Mouse (Mus musculus): ENCODE measurements at regions not wholly inside any gene's neighbourhood (a gene's known extent, or its start where the extent isn't known, plus 50 kb on each side); places are given as distances from the start of the nearest gene placed in this dataset.

DNA sequence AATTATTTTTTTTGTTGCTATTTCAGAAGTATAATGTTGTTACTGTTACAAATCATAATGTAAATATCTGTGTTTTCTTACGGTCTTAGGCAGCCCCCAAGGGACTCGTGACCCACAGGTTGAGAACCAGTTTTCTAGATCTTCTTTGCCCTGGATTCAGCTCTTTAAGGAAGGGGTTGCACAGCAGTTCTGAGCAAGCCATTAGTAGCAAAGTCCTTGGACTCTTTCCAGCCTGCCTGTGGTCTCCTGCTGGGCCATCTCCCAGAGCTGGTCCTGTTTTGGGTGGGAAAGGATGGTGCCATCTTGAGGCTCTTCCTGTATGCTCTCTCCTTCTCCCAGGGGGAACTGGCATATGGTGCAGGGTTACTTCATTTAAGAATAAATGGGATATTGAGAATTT lies 380.9 kb upstream of the Slc30a5 start:
- H3K4me1 ChIP-seq (ENCODE audit: control insufficient read depth, insufficient read depth, low read length) = no peaks in the 10 kb centered on the region
- H3K36me3 ChIP-seq (ENCODE audit: control insufficient read depth, insufficient read depth, low read length, poor library complexity, severe bottlenecking) = no peaks in the 10 kb centered on the region
- H3K4me3 ChIP-seq (ENCODE audit: low read depth, low read length) = no peak overlapping the region
- no peaks in the 10 kb centered on the region for H3K27me3 ChIP-seq (ENCODE audit: control insufficient read depth, insufficient read depth, low read length, poor library complexity, severe bottlenecking)
- H3K27ac ChIP-seq (ENCODE audit: insufficient read depth, low read length) = no peak overlapping the region
- H3K9me3 ChIP-seq (replicated peaks; ENCODE audit: control insufficient read depth, insufficient read depth, low read length, poor library complexity, severe bottlenecking) = no peaks in the 10 kb centered on the region
- no peak overlapping the region for H3K9ac ChIP-seq (ENCODE audit: low read depth, poor library complexity, severe bottlenecking)
- TF ChIP-seq CTCF (IDR thresholded peaks at IDR 0.05; ENCODE audit: low read depth, low read length) (no peak), EP300 (IDR thresholded peaks at IDR 0.05; ENCODE audit: insufficient read depth, low read depth, low read length) (no peak), POLR2A (IDR thresholded peaks at IDR 0.05; ENCODE audit: insufficient read depth, low read length) (no peak)

DNA sequence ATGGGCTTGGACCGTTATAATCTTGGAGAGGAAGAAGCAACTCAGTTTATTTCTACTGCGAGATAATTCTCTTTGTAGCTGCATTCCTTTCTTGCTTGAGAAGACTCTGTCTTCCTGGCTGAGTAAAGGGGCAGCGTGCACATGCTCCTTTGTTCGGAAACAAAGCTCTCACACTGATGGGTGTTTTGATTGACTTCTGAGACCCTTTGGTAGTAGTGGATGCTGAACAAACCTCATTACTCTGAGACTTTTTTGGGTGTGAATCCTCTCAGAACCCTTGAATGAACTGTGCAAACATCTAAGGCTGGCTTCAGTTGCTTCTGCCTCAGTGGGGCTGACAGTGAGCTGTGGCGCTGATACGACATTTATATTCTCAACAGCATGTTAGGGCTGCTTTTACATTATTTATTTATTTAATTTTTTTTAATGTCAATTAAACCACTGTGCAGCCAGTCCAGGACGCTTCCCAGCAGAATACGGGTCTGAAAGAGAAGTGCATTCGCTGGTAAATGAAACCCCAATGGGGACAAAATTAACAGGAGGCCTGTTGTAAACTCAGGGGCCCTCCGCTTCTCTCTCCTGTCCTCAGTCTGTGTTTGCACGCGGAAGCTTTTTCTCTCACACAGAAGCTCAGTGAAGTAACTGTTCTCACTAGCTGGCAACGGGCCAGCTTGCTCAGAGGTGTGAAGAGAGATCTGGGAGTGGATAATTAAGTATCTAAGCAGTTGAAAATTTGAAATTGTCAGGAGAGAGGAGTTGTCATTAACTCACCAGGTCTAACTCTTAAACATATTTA lies 380.1 kb upstream of the Slc30a5 start:
- Histone ChIP-seq H3K27me3 (ENCODE audit: control insufficient read depth, insufficient read depth, low read length, poor library complexity, severe bottlenecking) (no peaks in the 10 kb centered on the region), H3K4me3 (ENCODE audit: low read depth, low read length) (no peak overlapping the region), H3K27ac (ENCODE audit: insufficient read depth, low read length) (no peak overlapping the region), H3K4me1 (ENCODE audit: control insufficient read depth, insufficient read depth, low read length) (no peaks in the 10 kb centered on the region), H3K9ac (ENCODE audit: low read depth, poor library complexity, severe bottlenecking) (no peak overlapping the region), H3K9me3 (replicated peaks; ENCODE audit: control insufficient read depth, insufficient read depth, low read length, poor library complexity, severe bottlenecking) (no peaks in the 10 kb centered on the region), H3K36me3 (ENCODE audit: control insufficient read depth, insufficient read depth, low read length, poor library complexity, severe bottlenecking) (no peaks in the 10 kb centered on the region)
- TF ChIP-seq CTCF (IDR thresholded peaks at IDR 0.05; ENCODE audit: low read depth, low read length) (no peak), EP300 (IDR thresholded peaks at IDR 0.05; ENCODE audit: insufficient read depth, low read depth, low read length) (no peak), POLR2A (IDR thresholded peaks at IDR 0.05; ENCODE audit: insufficient read depth, low read length) (no peak)

DNA sequence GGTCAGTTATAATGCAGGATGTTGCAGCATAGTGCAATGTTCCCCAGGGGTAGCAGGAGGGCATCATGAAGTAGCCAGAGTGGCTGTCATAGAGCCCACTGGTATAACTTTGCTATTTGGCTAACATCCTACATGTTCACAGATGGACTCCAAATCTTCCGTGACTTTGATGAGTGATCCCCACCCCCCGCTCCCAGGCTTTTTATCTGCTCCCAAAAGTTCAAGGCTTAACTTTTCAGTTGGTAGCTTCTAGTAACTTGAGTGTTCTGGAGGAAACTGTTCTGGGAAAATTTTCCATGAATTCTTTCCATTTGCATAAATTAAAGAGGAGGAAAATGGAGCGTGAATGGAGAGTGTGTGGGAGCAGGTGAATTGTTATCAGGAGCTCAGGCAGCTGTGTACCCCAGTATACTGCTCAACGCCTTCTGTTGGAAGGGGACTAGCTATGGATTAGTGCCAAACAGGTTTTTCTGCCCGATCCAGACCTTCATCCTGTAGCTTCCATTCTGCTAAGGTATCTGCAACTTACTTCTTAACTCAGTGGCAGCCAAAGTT lies 379.2 kb upstream of the Slc30a5 start:
- no peak overlapping the region for H3K27ac ChIP-seq (ENCODE audit: insufficient read depth, low read length)
- H3K36me3 ChIP-seq (ENCODE audit: control insufficient read depth, insufficient read depth, low read length, poor library complexity, severe bottlenecking) = no peaks in the 10 kb centered on the region
- H3K27me3 ChIP-seq (ENCODE audit: control insufficient read depth, insufficient read depth, low read length, poor library complexity, severe bottlenecking) = no peaks in the 10 kb centered on the region
- no peak overlapping the region for H3K9ac ChIP-seq (ENCODE audit: low read depth, poor library complexity, severe bottlenecking)
- no peaks in the 10 kb centered on the region for H3K9me3 ChIP-seq (replicated peaks; ENCODE audit: control insufficient read depth, insufficient read depth, low read length, poor library complexity, severe bottlenecking)
- H3K4me1 ChIP-seq (ENCODE audit: control insufficient read depth, insufficient read depth, low read length) = no peaks in the 10 kb centered on the region
- no peak for TF ChIP-seq EP300 (IDR thresholded peaks at IDR 0.05; ENCODE audit: insufficient read depth, low read depth, low read length)
- no peak for TF ChIP-seq POLR2A (IDR thresholded peaks at IDR 0.05; ENCODE audit: insufficient read depth, low read length)
- no peak for TF ChIP-seq CTCF (IDR thresholded peaks at IDR 0.05; ENCODE audit: low read depth, low read length)
- no peak overlapping the region for H3K4me3 ChIP-seq (ENCODE audit: low read depth, low read length)

DNA sequence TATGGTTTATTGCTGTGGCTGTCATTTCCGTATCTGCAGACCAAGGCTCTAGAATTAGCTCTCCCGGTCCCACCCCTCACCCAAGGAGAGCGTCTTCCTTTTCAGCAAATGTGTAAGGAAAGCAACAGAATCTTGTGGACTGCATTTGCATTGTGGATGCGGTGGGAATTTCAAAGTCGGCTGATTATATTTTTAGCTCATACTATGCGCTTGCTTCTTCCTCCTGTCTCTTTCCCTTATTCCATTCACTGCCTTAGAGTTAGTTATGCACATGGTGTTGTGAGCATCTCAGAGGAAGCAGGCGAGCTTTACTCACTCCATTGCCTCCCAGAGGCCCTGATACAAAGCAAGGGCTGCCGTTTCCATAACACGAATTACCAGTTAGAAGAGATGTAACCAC lies 375.6 kb upstream of the Slc30a5 start:
- TF ChIP-seq EP300 (IDR thresholded peaks at IDR 0.05; ENCODE audit: insufficient read depth, low read depth, low read length) = no peak
- TF ChIP-seq CTCF (IDR thresholded peaks at IDR 0.05; ENCODE audit: low read depth, low read length) = no peak
- no peak for TF ChIP-seq POLR2A (IDR thresholded peaks at IDR 0.05; ENCODE audit: insufficient read depth, low read length)

DNA sequence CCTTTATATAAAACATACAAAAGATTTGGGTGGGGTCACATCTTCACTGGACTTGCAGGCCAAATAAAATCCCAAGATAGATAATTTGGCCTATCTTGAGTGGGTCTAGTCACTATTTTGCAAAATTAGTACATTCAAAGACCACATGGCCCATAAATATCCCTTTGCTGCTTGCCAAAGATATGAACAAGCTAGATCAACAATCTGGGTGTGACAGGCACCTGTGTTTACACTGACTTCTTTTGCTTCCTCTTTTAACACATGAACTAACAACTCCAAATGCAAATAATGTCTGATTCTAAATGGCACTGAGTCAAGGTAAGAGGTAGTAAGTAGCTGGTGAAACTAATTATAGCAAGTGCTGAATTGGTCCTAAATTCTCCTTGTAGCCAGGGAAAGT lies 370.2 kb upstream of the Slc30a5 start:
- H3K9ac ChIP-seq (ENCODE audit: low read depth, poor library complexity, severe bottlenecking) = no peak overlapping the region

More for the DNA sequence above, 375.6 kb upstream of the Slc30a5 start:
- Histone ChIP-seq H3K4me1 (ENCODE audit: control insufficient read depth, insufficient read depth, low read length) (no peaks in the 10 kb centered on the region), H3K27ac (ENCODE audit: insufficient read depth, low read length) (no peak overlapping the region), H3K4me3 (ENCODE audit: low read depth, low read length) (no peak overlapping the region), H3K27me3 (ENCODE audit: control insufficient read depth, insufficient read depth, low read length, poor library complexity, severe bottlenecking) (no peaks in the 10 kb centered on the region), H3K9ac (ENCODE audit: low read depth, poor library complexity, severe bottlenecking) (no peak overlapping the region), H3K36me3 (ENCODE audit: control insufficient read depth, insufficient read depth, low read length, poor library complexity, severe bottlenecking) (no peaks in the 10 kb centered on the region), H3K9me3 (replicated peaks; ENCODE audit: control insufficient read depth, insufficient read depth, low read length, poor library complexity, severe bottlenecking) (no peaks in the 10 kb centered on the region)

More for the DNA sequence above, 370.2 kb upstream of the Slc30a5 start:
- H3K36me3 ChIP-seq (ENCODE audit: control insufficient read depth, insufficient read depth, low read length, poor library complexity, severe bottlenecking) = no peaks in the 10 kb centered on the region
- no peak for TF ChIP-seq CTCF (IDR thresholded peaks at IDR 0.05; ENCODE audit: low read depth, low read length)
- TF ChIP-seq EP300 (IDR thresholded peaks at IDR 0.05; ENCODE audit: insufficient read depth, low read depth, low read length) = no peak
- no peaks in the 10 kb centered on the region for H3K27me3 ChIP-seq (ENCODE audit: control insufficient read depth, insufficient read depth, low read length, poor library complexity, severe bottlenecking)
- H3K4me3 ChIP-seq (ENCODE audit: low read depth, low read length) = no peak overlapping the region
- H3K4me1 ChIP-seq (ENCODE audit: control insufficient read depth, insufficient read depth, low read length) = no peaks in the 10 kb centered on the region
- no peak overlapping the region for H3K27ac ChIP-seq (ENCODE audit: insufficient read depth, low read length)
- 0 out of 2 replicates have a peak, but pooled peaks cover 4% of the 10 kb centered on the region for H3K9me3 ChIP-seq (replicated peaks; ENCODE audit: control insufficient read depth, insufficient read depth, low read length, poor library complexity, severe bottlenecking)

Measured in ES-Bruce4 (cell line).